In the genomic region with DNA sequence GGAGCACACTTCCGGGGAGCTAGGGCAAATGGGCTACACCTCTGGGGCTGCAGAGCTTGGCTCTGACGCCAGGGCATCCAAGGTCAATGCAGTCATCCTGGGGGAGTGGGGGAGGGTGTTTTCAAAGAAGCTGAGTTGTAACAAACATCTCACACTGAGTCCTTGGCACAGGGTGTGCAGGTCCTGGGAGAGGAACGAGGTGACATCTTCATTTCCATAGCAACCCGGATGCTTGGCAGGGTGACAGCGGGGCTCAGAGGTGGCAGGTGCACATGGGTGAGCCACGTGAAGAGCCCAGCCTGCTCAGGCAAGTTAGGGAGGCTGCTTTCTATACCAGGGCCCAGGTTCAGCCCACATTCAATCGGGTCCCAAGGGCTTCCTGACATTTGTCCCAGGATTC, we compare ENCODE assay signal across 13 mouse cellular contexts. TPM values are rescaled to one million over a fixed set of nuclear protein-coding genes. Genes with fewer than 3 reads are reported as not detected.
DNase-seq lines count a peak whose midpoint lies in the region; ATAC-seq and TF ChIP-seq lines count a peak whose summit lies in the region.
"Had no signal": no experiment of that assay in that cellular context is flagged by ENCODE, and none has a peak within 500 bp of the region (broad histone marks: within the 10 kb centered on the region; RNA-seq: fewer than 3 reads in every experiment).

No protein-coding gene starts in this region.

- no peak overlapping the region for H3K9ac ChIP-seq in hindbrain, embryonic 15.5 days
- no peak overlapping the region for H3K9ac ChIP-seq in hindbrain, embryonic 13.5 days
- no peak overlapping the region for H3K9ac ChIP-seq in lung, postnatal 0 days (replicated peaks; ENCODE audit: low read depth)
- H3K9ac ChIP-seq: embryonic facial prominence, embryonic 13.5 days; limb, embryonic 12.5 days; lung, embryonic 14.5 days; midbrain, embryonic 13.5 days; neural tube, embryonic 13.5 days had no signal

- no peak for TF ChIP-seq EP300 in lung, postnatal 0 days (IDR thresholded peaks at IDR 0.05)

- DNase-seq in MN1 (ENCODE audit: low spot score), result peak; percentile 44
- peak; percentile 80 to 84 for DNase-seq in adrenal gland, postnatal 36 days
- peak; percentile 55 to 58 for DNase-seq in kidney, postnatal 36 days
- no peak for DNase-seq in lung, postnatal 0 days (ENCODE audit: low spot score)
- DNase-seq in lung, postnatal 4 days, result no peak
- DNase-seq in retina, embryonic 14.5 days (ENCODE audit: low spot score), result no peak
- DNase-seq: lung, embryonic 14.5 days had no signal

- 0 out of 2 replicates have a peak, but pooled peaks have one; percentile 5 for ATAC-seq in hindbrain, embryonic 15.5 days (ENCODE audit: low FRiP score, low read depth)
- ATAC-seq in hindbrain, embryonic 13.5 days (ENCODE audit: low FRiP score), result no peak
- no peak for ATAC-seq in lung, postnatal 0 days
- ATAC-seq: midbrain, embryonic 13.5 days had no signal

- H3K4me3 ChIP-seq in hindbrain, embryonic 15.5 days, result no peak overlapping the region
- no peak overlapping the region for H3K4me3 ChIP-seq in hindbrain, embryonic 13.5 days
- H3K4me3 ChIP-seq in lung, postnatal 0 days (ENCODE audit: low read depth, low read length), result no peak overlapping the region
- H3K4me3 ChIP-seq: embryonic facial prominence, embryonic 13.5 days; limb, embryonic 12.5 days; midbrain, embryonic 13.5 days; neural tube, embryonic 13.5 days had no signal

- no peak overlapping the region for H3K27ac ChIP-seq in hindbrain, embryonic 15.5 days (replicated peaks)
- H3K27ac ChIP-seq in hindbrain, embryonic 13.5 days, result no peak overlapping the region
- no peak overlapping the region for H3K27ac ChIP-seq in lung, postnatal 0 days (ENCODE audit: low read length)
- H3K27ac ChIP-seq: embryonic facial prominence, embryonic 13.5 days; limb, embryonic 12.5 days; midbrain, embryonic 13.5 days; neural tube, embryonic 13.5 days had no signal

- H3K36me3 ChIP-seq in hindbrain, embryonic 15.5 days, result no peaks in the 10 kb centered on the region
- H3K36me3 ChIP-seq in hindbrain, embryonic 13.5 days, result no peaks in the 10 kb centered on the region
- no peaks in the 10 kb centered on the region for H3K36me3 ChIP-seq in lung, postnatal 0 days (ENCODE audit: insufficient read depth, low read length)
- H3K36me3 ChIP-seq: embryonic facial prominence, embryonic 13.5 days; limb, embryonic 12.5 days; midbrain, embryonic 13.5 days; neural tube, embryonic 13.5 days had no signal

- H3K4me1 ChIP-seq in hindbrain, embryonic 15.5 days (replicated peaks), result no peaks in the 10 kb centered on the region
- H3K4me1 ChIP-seq in hindbrain, embryonic 13.5 days (replicated peaks), result 0 out of 2 replicates have a peak, but pooled peaks cover 3% of the 10 kb centered on the region
- H3K4me1 ChIP-seq in lung, postnatal 0 days (ENCODE audit: insufficient read depth, low read depth, low read length), result peaks cover 5% of the 10 kb centered on the region; the same call in 1 of the 2 replicates
- H3K4me1 ChIP-seq: neural tube, embryonic 13.5 days had no signal

- H3K27me3 ChIP-seq in hindbrain, embryonic 15.5 days, result peaks cover 4% of the 10 kb centered on the region; the same call in 1 of the 2 replicates
- H3K27me3 ChIP-seq in hindbrain, embryonic 13.5 days, result peaks cover 37% of the 10 kb centered on the region
- H3K27me3 ChIP-seq in lung, postnatal 0 days (replicated peaks; ENCODE audit: insufficient read depth, low read length), result no peaks in the 10 kb centered on the region
- H3K27me3 ChIP-seq: embryonic facial prominence, embryonic 13.5 days had no signal

- no peak for TF ChIP-seq CTCF in lung, postnatal 0 days (IDR thresholded peaks at IDR 0.05)

- 53% methylated on average over 7 of the region's 7 CpGs for WGBS in hindbrain, embryonic 15.5 days
- WGBS in hindbrain, embryonic 13.5 days, result 57% methylated on average over 7 of the region's 7 CpGs
- 51% methylated on average over 7 of the region's 7 CpGs for WGBS in lung, postnatal 0 days

- H3K9me3 ChIP-seq in hindbrain, embryonic 15.5 days, result no peaks in the 10 kb centered on the region
- H3K9me3 ChIP-seq in hindbrain, embryonic 13.5 days, result no peaks in the 10 kb centered on the region
- no peaks in the 10 kb centered on the region for H3K9me3 ChIP-seq in lung, postnatal 0 days (ENCODE audit: low read length)
- H3K9me3 ChIP-seq: embryonic facial prominence, embryonic 13.5 days; limb, embryonic 12.5 days; midbrain, embryonic 13.5 days; neural tube, embryonic 13.5 days had no signal

- no peak overlapping the region for H3K4me2 ChIP-seq in hindbrain, embryonic 15.5 days
- H3K4me2 ChIP-seq in hindbrain, embryonic 13.5 days, result no peak overlapping the region
- no peak overlapping the region for H3K4me2 ChIP-seq in lung, postnatal 0 days (replicated peaks; ENCODE audit: low read depth, low read length)
- H3K4me2 ChIP-seq: embryonic facial prominence, embryonic 13.5 days; limb, embryonic 12.5 days; lung, embryonic 14.5 days; midbrain, embryonic 13.5 days; neural tube, embryonic 13.5 days had no signal

RNA-seq across cellular contexts. Expression of a gene that starts 52.1 kb away (rescaled TPM):
- polyA plus RNA-seq in hindbrain, embryonic 15.5 days (2015; fragmentation: Nextera tagmentation; extraction: Ambion mirVana), result 5.8 and 6.3 TPM in 2 replicates
- polyA plus RNA-seq in hindbrain, embryonic 13.5 days (2015; fragmentation: Nextera tagmentation; extraction: Ambion mirVana), result 4.5 and 4.9 TPM in 2 replicates
- total RNA-seq in adrenal gland, postnatal 36 days (2021), result 10 to 100 TPM in 1 of 2 experiments, 1 to 10 TPM in 1; 9.8 to 15.6 TPM
- polyA plus RNA-seq in lung, postnatal 0 days (2015; fragmentation: Nextera tagmentation; extraction: Ambion mirVana), result 23.6 and 27.5 TPM in 2 replicates

Comparison
In these comparisons a context has a peak if more than half of its experiments do, and no peak if none do; other contexts are left out.
1. DNase-seq: peak in MN1 (single experiment), adrenal gland, postnatal 36 days (2 of 2) and kidney, postnatal 36 days (2 of 2); none in lung, postnatal 0 days (single experiment), lung, postnatal 4 days (0 of 2) and retina, embryonic 14.5 days (single experiment).